8 mouse cellular contexts compared by ENCODE assay signal in the genomic region with DNA sequence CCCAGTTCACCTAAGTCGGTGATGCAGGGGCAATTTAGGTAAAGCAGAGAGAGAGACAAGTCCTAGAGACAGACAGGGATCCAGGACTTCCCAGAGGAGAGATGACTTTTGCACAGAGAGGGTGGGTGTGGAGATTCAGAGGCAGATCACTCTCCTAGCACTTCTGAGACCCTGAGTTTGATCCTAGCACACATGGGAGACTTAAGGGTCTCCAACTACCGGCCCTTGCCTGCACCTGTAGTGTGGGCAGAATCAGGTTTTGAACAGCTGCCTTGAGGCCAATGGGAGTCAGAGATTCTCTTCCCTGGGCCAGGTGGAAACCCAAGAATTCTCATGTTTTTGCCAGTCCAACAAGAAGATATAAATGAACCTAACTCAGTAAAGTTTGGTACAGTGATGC. TPM values are rescaled to one million over a fixed set of nuclear protein-coding genes. Genes with fewer than 3 reads are reported as not detected.
DNase-seq lines count a peak whose midpoint lies in the region; ATAC-seq and TF ChIP-seq lines count a peak whose summit lies in the region.

No protein-coding gene starts in this region.

- DNase-seq in lung, embryonic 14.5 days: no peak
- DNase-seq in lung, postnatal 10 days: no peak
- DNase-seq in layer of hippocampus, postnatal 10 days (ENCODE audit: low spot score in 2 of 2): no peak
- DNase-seq in cerebellum, adult 2 months: no peak

- no peaks in the 10 kb centered on the region for H3K9me3 ChIP-seq in lung, embryonic 14.5 days (ENCODE audit: low read depth, low read length)
- no peaks in the 10 kb centered on the region for H3K9me3 ChIP-seq in forebrain, embryonic 15.5 days
- no peaks in the 10 kb centered on the region for H3K9me3 ChIP-seq in liver, embryonic 12.5 days (replicated peaks)
- H3K9me3 ChIP-seq in stomach, embryonic 14.5 days (ENCODE audit: control insufficient read depth, low read depth, low read length): no peaks in the 10 kb centered on the region

- no peak for ATAC-seq in lung, embryonic 14.5 days (ENCODE audit: insufficient read depth)
- no peak for ATAC-seq in forebrain, embryonic 15.5 days (replicated peaks)
- ATAC-seq in liver, embryonic 12.5 days: no peak
- no peak for ATAC-seq in stomach, embryonic 14.5 days (ENCODE audit: insufficient number of reproducible peaks, insufficient read depth, low FRiP score, low read depth)
- ATAC-seq in cerebellum, adult (ENCODE audit: insufficient number of reproducible peaks, low FRiP score, low TSS enrichment): no peak

- 0 out of 2 replicates have a peak overlapping the region, but pooled peaks have one; percentile 41 for H3K4me3 ChIP-seq in lung, embryonic 14.5 days (ENCODE audit: low read depth, low read length)
- no peak overlapping the region for H3K4me3 ChIP-seq in forebrain, embryonic 15.5 days
- peak overlapping the region; percentile 68 for H3K4me3 ChIP-seq in liver, embryonic 12.5 days
- H3K4me3 ChIP-seq in stomach, embryonic 14.5 days (ENCODE audit: low read depth, low read length): peak overlapping the region; percentile 37
- H3K4me3 ChIP-seq in cerebellum, adult 2 months (replicated peaks; ENCODE audit: insufficient read depth, low read depth, low read length): no peak overlapping the region

- no peak for TF ChIP-seq CTCF in lung, embryonic 14.5 days (IDR thresholded peaks at IDR 0.05; ENCODE audit: low read depth)
- no peak for TF ChIP-seq CTCF in cerebellum, adult 2 months (IDR thresholded peaks at IDR 0.05; ENCODE audit: borderline replicate concordance, insufficient read depth, low read depth, low read length)

- no peak overlapping the region for H3K27ac ChIP-seq in lung, embryonic 14.5 days (ENCODE audit: low read depth)
- H3K27ac ChIP-seq in forebrain, embryonic 15.5 days (replicated peaks): no peak overlapping the region
- H3K27ac ChIP-seq in liver, embryonic 12.5 days: no peak overlapping the region
- H3K27ac ChIP-seq in stomach, embryonic 14.5 days (ENCODE audit: low read length): no peak overlapping the region
- no peak overlapping the region for H3K27ac ChIP-seq in cerebellum, adult 2 months (ENCODE audit: insufficient read depth, low read length)

- no peak for TF ChIP-seq POLR2A in cerebellum, adult 2 months (IDR thresholded peaks at IDR 0.05; ENCODE audit: borderline replicate concordance, insufficient read depth, low read length)

- no peak overlapping the region for H3K9ac ChIP-seq in lung, embryonic 14.5 days
- no peak overlapping the region for H3K9ac ChIP-seq in forebrain, embryonic 15.5 days (replicated peaks)
- peak overlapping the region; percentile 74 for H3K9ac ChIP-seq in liver, embryonic 12.5 days
- no peak overlapping the region for H3K9ac ChIP-seq in stomach, embryonic 14.5 days (replicated peaks; ENCODE audit: low read depth, low read length)

- no peaks in the 10 kb centered on the region for H3K4me1 ChIP-seq in lung, embryonic 14.5 days (ENCODE audit: insufficient read depth)
- peaks cover 8% of the 10 kb centered on the region for H3K4me1 ChIP-seq in forebrain, embryonic 15.5 days
- H3K4me1 ChIP-seq in liver, embryonic 12.5 days: peaks cover 17% of the 10 kb centered on the region
- H3K4me1 ChIP-seq in stomach, embryonic 14.5 days (ENCODE audit: control insufficient read depth, insufficient read depth, low read length): no peaks in the 10 kb centered on the region
- no peaks in the 10 kb centered on the region for H3K4me1 ChIP-seq in cerebellum, adult 2 months (ENCODE audit: control insufficient read depth, insufficient read depth, low read length)

- 23% methylated on average over 2 of the region's 2 CpGs for WGBS in lung, embryonic 14.5 days
- WGBS in forebrain, embryonic 15.5 days: 22% methylated on average over 2 of the region's 2 CpGs
- 17% methylated on average over 2 of the region's 2 CpGs for WGBS in liver, embryonic 12.5 days (ENCODE audit: insufficient replicate concordance)
- 28% methylated on average over 2 of the region's 2 CpGs for WGBS in stomach, embryonic 14.5 days
- WGBS in cerebellum, adult 2 months: 47% methylated on average over 2 of the region's 2 CpGs

- peaks cover 48% of the 10 kb centered on the region for H3K27me3 ChIP-seq in lung, embryonic 14.5 days (ENCODE audit: insufficient read depth, low read length)
- H3K27me3 ChIP-seq in forebrain, embryonic 15.5 days: peaks cover 41% of the 10 kb centered on the region
- peaks cover 86% of the 10 kb centered on the region for H3K27me3 ChIP-seq in liver, embryonic 12.5 days (replicated peaks)
- peaks cover 12% of the 10 kb centered on the region for H3K27me3 ChIP-seq in stomach, embryonic 14.5 days (ENCODE audit: control insufficient read depth, insufficient read depth, low read length)
- H3K27me3 ChIP-seq in cerebellum, adult 2 months (ENCODE audit: control insufficient read depth, insufficient read depth, low read length): peaks cover 2% of the 10 kb centered on the region; the same call in 1 of the 2 replicates

- no peaks in the 10 kb centered on the region for H3K36me3 ChIP-seq in lung, embryonic 14.5 days (ENCODE audit: insufficient read depth)
- no peaks in the 10 kb centered on the region for H3K36me3 ChIP-seq in forebrain, embryonic 15.5 days
- H3K36me3 ChIP-seq in liver, embryonic 12.5 days: no peaks in the 10 kb centered on the region
- H3K36me3 ChIP-seq in stomach, embryonic 14.5 days (ENCODE audit: control insufficient read depth, insufficient read depth, low read length): no peaks in the 10 kb centered on the region

- H3K4me2 ChIP-seq in lung, embryonic 14.5 days: peak overlapping the region; percentile 68
- peak overlapping the region; percentile 79 for H3K4me2 ChIP-seq in forebrain, embryonic 15.5 days (replicated peaks)
- H3K4me2 ChIP-seq in liver, embryonic 12.5 days: peak overlapping the region; percentile 95
- H3K4me2 ChIP-seq in stomach, embryonic 14.5 days (replicated peaks; ENCODE audit: low read depth, low read length): peak overlapping the region; percentile 75

RNA-seq across cellular contexts. Expression of gene Slc6a20a, which starts 0.5 kb away (rescaled TPM):
- polyA plus RNA-seq in lung, embryonic 14.5 days (2014; fragmentation: Nextera tagmentation; extraction: Ambion mirVana): 0.13 and 0.14 TPM in 2 replicates
- 2.8 and 3.1 TPM in 2 replicates for polyA plus RNA-seq in forebrain, embryonic 15.5 days (2015; fragmentation: Nextera tagmentation; extraction: Ambion mirVana)
- 0.69 and 0.75 TPM in 2 replicates for polyA plus RNA-seq in liver, embryonic 12.5 days (2016; fragmentation: Nextera tagmentation; extraction: Ambion mirVana)
- 0.27 and 0.76 TPM in 2 replicates for polyA plus RNA-seq in stomach, embryonic 14.5 days (2014; fragmentation: Nextera tagmentation; extraction: Ambion mirVana)
- 10 to 100 TPM; 12.4 to 19.4 TPM for total RNA-seq in layer of hippocampus, postnatal 10 days (2021)
- 10.8 and 18.8 TPM in 2 replicates for polyA plus RNA-seq in cerebellum, adult 2 months (2012; rRNA removed)

RNA-seq across cellular contexts. Expression of gene Ccr9, which starts 1.0 kb away (rescaled TPM):
- 0.09 TPM in 2 replicates for polyA plus RNA-seq in lung, embryonic 14.5 days (2014; fragmentation: Nextera tagmentation; extraction: Ambion mirVana)
- 0.05 and 0.27 TPM in 2 replicates for polyA plus RNA-seq in forebrain, embryonic 15.5 days (2015; fragmentation: Nextera tagmentation; extraction: Ambion mirVana)
- 0.26 and 0.37 TPM in 2 replicates for polyA plus RNA-seq in liver, embryonic 12.5 days (2016; fragmentation: Nextera tagmentation; extraction: Ambion mirVana)
- 0.26 and 0.32 TPM in 2 replicates for polyA plus RNA-seq in stomach, embryonic 14.5 days (2014; fragmentation: Nextera tagmentation; extraction: Ambion mirVana)
- total RNA-seq in layer of hippocampus, postnatal 10 days (2021): under 1 TPM in 1 of 2 experiments, not detected in 1; 0.09 TPM
- 0.11 and 0.20 TPM in 2 replicates for polyA plus RNA-seq in cerebellum, adult 2 months (2012; rRNA removed)

RNA-seq across cellular contexts. Expression of gene Lztfl1, which starts 38.3 kb away (rescaled TPM):
- 44.9 and 45.4 TPM in 2 replicates for polyA plus RNA-seq in lung, embryonic 14.5 days (2014; fragmentation: Nextera tagmentation; extraction: Ambion mirVana)
- polyA plus RNA-seq in forebrain, embryonic 15.5 days (2015; fragmentation: Nextera tagmentation; extraction: Ambion mirVana): 50.8 and 56.0 TPM in 2 replicates
- 22.0 and 25.6 TPM in 2 replicates for polyA plus RNA-seq in liver, embryonic 12.5 days (2016; fragmentation: Nextera tagmentation; extraction: Ambion mirVana)
- 66.4 and 68.2 TPM in 2 replicates for polyA plus RNA-seq in stomach, embryonic 14.5 days (2014; fragmentation: Nextera tagmentation; extraction: Ambion mirVana)
- total RNA-seq in layer of hippocampus, postnatal 10 days (2021): 10 to 100 TPM; 57.7 to 57.8 TPM
- 22.4 and 25.3 TPM in 2 replicates for polyA plus RNA-seq in cerebellum, adult 2 months (2012; rRNA removed)

RNA-seq across cellular contexts. Expression of gene Slc6a20b, which starts 46.8 kb away (rescaled TPM):
- polyA plus RNA-seq in lung, embryonic 14.5 days (2014; fragmentation: Nextera tagmentation; extraction: Ambion mirVana): 0.14 and 0.27 TPM in 2 replicates
- 0.23 and 0.24 TPM in 2 replicates for polyA plus RNA-seq in forebrain, embryonic 15.5 days (2015; fragmentation: Nextera tagmentation; extraction: Ambion mirVana)
- 0.10 and 0.14 TPM in 2 replicates for polyA plus RNA-seq in liver, embryonic 12.5 days (2016; fragmentation: Nextera tagmentation; extraction: Ambion mirVana)
- polyA plus RNA-seq in stomach, embryonic 14.5 days (2014; fragmentation: Nextera tagmentation; extraction: Ambion mirVana): 0.31 and 0.69 TPM in 2 replicates
- under 1 TPM; 0.46 to 0.74 TPM for total RNA-seq in layer of hippocampus, postnatal 10 days (2021)
- 0.25 and 0.41 TPM in 2 replicates for polyA plus RNA-seq in cerebellum, adult 2 months (2012; rRNA removed)

Comparison
In these comparisons a context has a peak if more than half of its experiments do, and no peak if none do; other contexts are left out.
1. H3K4me3 ChIP-seq: peak in lung, embryonic 14.5 days (single experiment), liver, embryonic 12.5 days (single experiment) and stomach, embryonic 14.5 days (single experiment); none in forebrain, embryonic 15.5 days (single experiment) and cerebellum, adult 2 months (single experiment).
2. Peak in every context shown above with its lines, with median percentiles within 50 percentile points of each other: H3K4me2 ChIP-seq.